Mouse (Mus musculus) T-helper 17 cell (primary cell): ENCODE measurements around the gene Plac1.

Experiments
- in situ Hi-C, 2 experiments: fragments of 300-600 bp; cut with MboI, MseI; formaldehyde crosslinking; loops; 1 replicate in 1 of 2; 2 replicates in 1 of 2; pipeline ENCODE4 v1.15.1; 2025; ENCODE audit warnings: high pct_unique_total_duplicates in 2 of 2

The Plac1 gene

GRCm38 (mm10) chrX:53240011-53240410 is at the start of gene Plac1:
Plac1 (minus strand) TSS chrX:53240111.
- in situ Hi-C loops: no loop called here

GRCm38 (mm10) chrX:53287924-53288323 is 48.0 kb upstream of the Plac1 start:
- in situ Hi-C loops: no loop called here

- in situ Hi-C loops: loop anchor here in 1 of 2 experiments (25.0 kb wide), 1 partner anchor 314 kb away; no protein-coding TSS in a partner anchor
These were observed 33.2 kb upstream of the Plac1 start, which contains the start of gene Fam122c for GRCm38 (mm10) chrX:53273124-53273523. Fam122c (plus strand) TSS chrX:53273424.

- in situ Hi-C loops: loop anchor here in 1 of 2 experiments (25.0 kb wide), 1 partner anchor 316 kb away; no protein-coding TSS in a partner anchor
These were observed 31.7 kb upstream of the Plac1 start for GRCm38 (mm10) chrX:53271628-53272027.

- in situ Hi-C loops: loop anchor here in 1 of 2 experiments (25.0 kb wide), 1 partner anchor 317 kb away; no protein-coding TSS in a partner anchor
These were observed 30.1 kb upstream of the Plac1 start for GRCm38 (mm10) chrX:53270063-53270432.

GRCm38 (mm10) chrX:53269289-53270062 is 29.6 kb upstream of the Plac1 start, which contains the start of gene Fam122b:
Fam122b (minus strand) TSS chrX:53269805.
- in situ Hi-C loops: loop anchor here (10.0 to 25.0 kb wide), 2 partner anchors 318 to 725 kb away; no protein-coding TSS in a partner anchor

- in situ Hi-C loops: loop anchor here (10.0 to 25.0 kb wide), 2 partner anchors 318 to 724 kb away; no protein-coding TSS in a partner anchor
These were observed 28.9 kb upstream of the Plac1 start for GRCm38 (mm10) chrX:53268856-53269255.

- in situ Hi-C loops: loop anchor here (10.0 to 25.0 kb wide), 2 partner anchors 321 to 721 kb away; no protein-coding TSS in a partner anchor
These were observed 26.3 kb upstream of the Plac1 start for GRCm38 (mm10) chrX:53266186-53266585.

GRCm38 (mm10) chrX:53255195-53255594 is 15.3 kb upstream of the Plac1 start:
- in situ Hi-C loops: loop anchor here (5.0 to 25.0 kb wide), 2 partner anchors 238 to 332 kb away; no protein-coding TSS in a partner anchor

- in situ Hi-C loops: no loop called here
These were observed 1.9 kb downstream of the Plac1 start for GRCm38 (mm10) chrX:53237971-53238370.

- in situ Hi-C loops: no loop called here
These were observed 3.5 kb downstream of the Plac1 start for GRCm38 (mm10) chrX:53236404-53236803.

- in situ Hi-C loops: no loop called here
These were observed 6.2 kb downstream of the Plac1 start for GRCm38 (mm10) chrX:53233689-53234088.

GRCm38 (mm10) chrX:53231965-53232364 is 7.9 kb downstream of the Plac1 start:
- in situ Hi-C loops: no loop called here

- in situ Hi-C loops: no loop called here
These were observed 15.5 kb downstream of the Plac1 start for GRCm38 (mm10) chrX:53224353-53224944.

- in situ Hi-C loops: no loop called here
These were observed 19.1 kb downstream of the Plac1 start for GRCm38 (mm10) chrX:53220855-53221254.

GRCm38 (mm10) chrX:53214557-53215229 is 25.2 kb downstream of the Plac1 start:
- in situ Hi-C loops: no loop called here

GRCm38 (mm10) chrX:53213838-53214237 is 26.1 kb downstream of the Plac1 start:
- in situ Hi-C loops: no loop called here

GRCm38 (mm10) chrX:53212485-53212884 is 27.4 kb downstream of the Plac1 start:
- in situ Hi-C loops: no loop called here

GRCm38 (mm10) chrX:53211756-53212483 is 28.0 kb downstream of the Plac1 start:
- in situ Hi-C loops: no loop called here

GRCm38 (mm10) chrX:53209431-53209830 is 30.5 kb downstream of the Plac1 start:
- in situ Hi-C loops: no loop called here

- in situ Hi-C loops: no loop called here
These were observed 35.1 kb downstream of the Plac1 start for GRCm38 (mm10) chrX:53204690-53205311.
